Mouse (Mus musculus): ENCODE results near the gene Olfr944.

Gene Olfr944

DNA sequence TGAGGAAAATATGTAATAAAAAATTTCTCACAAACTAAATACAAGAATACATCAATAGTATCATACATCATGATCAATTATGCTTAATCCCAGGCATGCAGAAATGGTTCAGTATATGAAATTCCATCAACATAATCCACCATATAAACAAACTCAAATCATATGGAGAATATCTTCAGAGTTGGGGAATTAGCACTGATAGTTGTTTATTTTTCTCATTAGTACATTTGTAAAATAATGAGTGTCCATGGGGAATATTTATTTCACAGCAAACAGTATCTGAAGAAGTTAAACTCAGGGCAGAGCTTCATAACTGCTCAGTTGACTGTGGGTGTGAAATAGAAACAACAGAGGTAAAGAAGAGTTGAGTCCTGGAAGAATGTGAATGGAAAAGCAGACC lies at the start of gene Olfr944:
Gene Olfr944 (plus strand): TSS at position 301 of the 400 bp plus-strand sequence.
- DNase-seq (ENCODE audit: low spot score in 2 of 2) = no peak

GRCm38 (mm10) chr9:39152401-39152800 lies 49.3 kb upstream of the Olfr944 start:
- no peak for DNase-seq (ENCODE audit: low spot score in 2 of 2)

DNA sequence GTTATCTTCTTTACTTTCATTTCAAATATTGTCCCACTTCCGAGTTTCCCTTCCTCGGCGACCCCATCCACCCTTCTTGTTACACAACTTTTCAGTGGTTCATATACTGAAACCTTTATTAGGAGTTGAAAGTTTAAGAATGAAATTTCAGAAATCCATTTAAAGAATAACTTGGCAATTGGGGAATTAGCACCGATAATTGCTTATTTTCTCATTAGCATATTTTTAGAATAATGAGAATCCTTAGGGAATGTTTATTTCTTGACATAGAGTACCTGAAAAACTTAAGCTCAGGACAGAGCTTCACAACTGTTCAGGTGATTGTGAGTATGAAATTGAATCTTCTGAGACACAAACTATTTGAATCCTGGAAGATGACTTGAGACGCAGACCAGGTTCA lies 35.7 kb upstream of the Olfr944 start, which contains the start of gene Olfr943:
Gene Olfr943 (plus strand): TSS at position 301 of the 400 bp plus-strand sequence.
- no peak for DNase-seq (ENCODE audit: low spot score in 2 of 2)

- no peak for DNase-seq (ENCODE audit: low spot score in 2 of 2)
Measured at GRCm38 (mm10) chr9:39249894-39250293, 48.2 kb downstream of the Olfr944 start, which contains the start of gene Olfr1537. Olfr1537 (minus strand) TSS chr9:39249994.

Data from heart, adult 9 months (tissue).